Mouse (Mus musculus): ENCODE measurements around the gene Il31ra.

Gene Il31ra

DNA sequence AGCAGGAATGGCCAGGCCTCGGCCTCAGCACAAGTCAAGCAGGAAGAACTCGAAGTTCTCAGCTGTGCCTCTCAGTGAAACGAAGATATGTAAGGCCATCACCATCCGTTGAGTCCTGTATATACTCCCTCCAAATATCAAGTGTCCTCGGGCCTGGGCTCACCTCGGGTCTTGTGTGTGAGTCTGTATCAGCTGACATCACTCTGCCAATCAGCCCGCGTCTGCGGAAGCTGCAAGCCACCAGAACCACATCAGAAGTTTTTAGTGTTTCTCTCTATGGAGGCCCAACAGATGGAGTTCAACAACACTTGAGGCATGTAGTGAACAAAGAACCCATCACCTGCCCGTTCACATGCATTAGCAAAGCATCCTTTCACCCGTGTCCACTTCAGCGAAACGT is 86.5 kb downstream of the Il31ra start:
- DNase-seq (ENCODE audit: low spot score) = no peak

DNA sequence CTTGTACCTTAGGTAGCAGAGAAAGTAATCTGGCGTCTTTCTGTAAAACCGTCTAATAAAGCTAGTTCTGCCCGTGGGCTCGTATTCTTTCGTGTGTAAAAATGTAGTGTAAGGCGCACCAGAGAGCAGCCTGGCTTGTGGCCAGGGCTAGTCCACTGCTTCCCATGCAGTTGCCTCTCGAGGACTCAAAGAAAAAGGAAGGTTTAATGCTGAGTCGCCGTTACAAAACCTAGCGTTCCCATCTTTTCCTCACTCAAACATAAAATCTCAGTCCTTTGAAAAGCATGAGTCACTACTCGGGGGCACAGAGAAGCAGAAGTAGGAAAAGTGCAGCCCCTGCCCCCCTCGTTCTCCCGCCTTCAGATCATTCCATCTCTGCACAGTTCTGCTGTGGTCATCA is 87.4 kb downstream of the Il31ra start:
- no peak for DNase-seq (ENCODE audit: low spot score)

DNA sequence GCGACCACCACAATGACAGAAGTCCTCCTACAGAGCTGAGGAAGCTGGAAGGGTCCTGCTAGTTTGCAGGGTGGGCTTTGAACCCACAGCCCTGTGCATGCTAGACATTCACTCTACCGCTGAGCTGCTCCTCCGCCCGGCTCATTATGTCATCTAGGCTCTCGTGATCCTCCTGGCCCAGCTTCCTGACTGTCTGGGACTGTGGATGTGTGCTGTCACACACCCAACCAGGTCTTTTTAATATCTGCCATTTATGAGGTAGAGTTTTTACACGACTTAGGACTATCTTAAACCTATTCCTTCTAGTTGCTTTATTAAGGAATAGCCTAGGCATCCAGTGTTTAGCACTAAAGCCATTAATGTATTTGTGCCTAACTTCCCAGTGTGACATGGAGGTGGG is 88.7 kb downstream of the Il31ra start:
- no peak for DNase-seq (ENCODE audit: low spot score)

DNA sequence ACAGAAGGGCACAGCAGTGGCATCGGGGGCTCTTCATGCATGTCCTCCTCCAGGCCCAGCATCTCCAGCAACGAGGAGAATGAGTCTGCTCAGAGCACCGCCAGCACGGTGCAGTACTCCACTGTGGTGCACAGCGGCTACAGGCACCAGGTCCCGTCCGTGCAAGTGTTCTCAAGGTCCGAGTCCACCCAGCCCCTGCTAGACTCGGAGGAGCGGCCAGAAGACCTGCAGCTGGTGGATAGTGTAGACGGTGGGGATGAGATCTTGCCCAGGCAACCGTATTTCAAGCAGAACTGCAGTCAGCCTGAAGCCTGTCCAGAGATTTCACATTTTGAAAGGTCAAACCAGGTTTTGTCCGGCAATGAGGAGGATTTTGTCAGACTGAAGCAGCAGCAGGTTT is 90.3 kb downstream of the Il31ra start:
- DNase-seq (ENCODE audit: low spot score) = no peak

DNA sequence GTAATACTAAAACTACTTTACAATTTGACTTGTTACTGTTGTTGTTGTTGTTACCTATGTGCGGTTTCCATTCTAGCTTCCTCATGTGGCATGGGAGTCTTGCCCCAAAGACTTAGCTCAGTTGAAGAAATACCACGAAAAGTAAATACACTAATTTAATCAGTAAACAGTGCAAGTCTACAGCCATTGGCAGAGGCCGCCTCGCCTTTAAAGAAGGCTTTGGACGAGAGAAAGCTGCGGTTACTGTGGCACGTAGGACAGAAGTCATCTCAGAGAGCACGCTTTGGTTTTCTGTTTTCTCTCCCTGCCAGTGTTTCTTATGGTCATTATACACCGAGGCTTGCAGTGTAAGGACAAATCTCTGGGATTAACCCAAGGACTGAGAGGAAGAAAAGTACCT is 93.7 kb downstream of the Il31ra start:
- DNase-seq (ENCODE audit: low spot score) = no peak

DNA sequence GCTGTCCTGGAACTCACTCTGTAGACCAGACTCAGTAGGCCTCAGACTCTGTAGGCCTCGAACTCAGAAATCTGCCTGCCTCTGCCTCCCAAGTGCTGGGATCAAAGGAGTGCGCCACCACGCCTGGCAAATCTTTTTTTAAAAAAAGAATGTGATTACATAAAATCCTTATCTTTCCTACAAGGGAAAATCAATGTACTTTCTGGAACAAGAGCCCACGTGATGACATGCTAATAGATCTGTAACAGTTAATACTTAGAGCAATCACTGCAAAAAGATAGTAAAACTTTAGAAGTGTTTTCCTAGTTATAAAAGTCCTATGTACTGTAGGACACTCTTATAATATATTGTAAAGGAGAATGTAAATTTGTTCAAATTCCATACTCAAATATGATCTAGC is 94.1 kb downstream of the Il31ra start:
- no peak for DNase-seq (ENCODE audit: low spot score)

DNA sequence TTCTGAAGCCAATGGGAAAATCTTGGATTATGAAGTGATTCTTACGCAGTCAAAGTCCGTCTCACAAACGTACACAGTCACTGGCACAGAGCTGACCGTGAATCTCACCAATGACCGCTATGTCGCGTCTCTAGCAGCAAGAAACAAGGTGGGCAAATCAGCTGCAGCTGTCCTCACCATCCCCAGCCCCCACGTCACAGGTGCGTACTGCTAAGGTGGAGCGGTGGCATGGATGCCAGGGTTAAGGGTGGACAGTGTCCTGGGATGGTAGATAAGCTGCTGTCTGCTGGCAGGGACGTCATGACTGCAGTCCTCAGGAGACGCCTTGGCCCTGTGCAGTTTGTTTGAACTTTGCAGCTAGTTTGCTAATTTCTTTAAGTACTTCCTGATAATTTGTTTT is 99.6 kb downstream of the Il31ra start:
- DNase-seq (ENCODE audit: low spot score) = no peak

DNA sequence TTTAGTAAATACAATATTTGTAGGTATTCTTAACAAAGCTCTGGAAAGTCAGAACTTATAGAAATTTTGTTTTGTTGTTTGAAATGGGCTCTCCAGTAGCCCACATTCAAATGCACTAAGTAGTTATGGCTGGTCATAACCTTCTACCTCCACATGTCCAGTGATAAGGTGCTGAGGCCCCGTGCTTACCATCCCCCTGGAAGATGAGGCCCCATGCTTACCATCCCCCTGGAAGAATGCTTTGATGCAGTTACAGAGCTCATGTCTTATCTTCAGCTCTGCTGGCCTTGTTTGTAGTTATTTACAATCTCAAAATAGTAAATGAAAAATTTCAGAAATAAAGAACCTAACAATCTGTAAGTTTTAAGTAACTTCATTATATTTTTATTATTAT is 101.9 kb downstream of the Il31ra start:
- no peak for DNase-seq (ENCODE audit: low spot score)

DNA sequence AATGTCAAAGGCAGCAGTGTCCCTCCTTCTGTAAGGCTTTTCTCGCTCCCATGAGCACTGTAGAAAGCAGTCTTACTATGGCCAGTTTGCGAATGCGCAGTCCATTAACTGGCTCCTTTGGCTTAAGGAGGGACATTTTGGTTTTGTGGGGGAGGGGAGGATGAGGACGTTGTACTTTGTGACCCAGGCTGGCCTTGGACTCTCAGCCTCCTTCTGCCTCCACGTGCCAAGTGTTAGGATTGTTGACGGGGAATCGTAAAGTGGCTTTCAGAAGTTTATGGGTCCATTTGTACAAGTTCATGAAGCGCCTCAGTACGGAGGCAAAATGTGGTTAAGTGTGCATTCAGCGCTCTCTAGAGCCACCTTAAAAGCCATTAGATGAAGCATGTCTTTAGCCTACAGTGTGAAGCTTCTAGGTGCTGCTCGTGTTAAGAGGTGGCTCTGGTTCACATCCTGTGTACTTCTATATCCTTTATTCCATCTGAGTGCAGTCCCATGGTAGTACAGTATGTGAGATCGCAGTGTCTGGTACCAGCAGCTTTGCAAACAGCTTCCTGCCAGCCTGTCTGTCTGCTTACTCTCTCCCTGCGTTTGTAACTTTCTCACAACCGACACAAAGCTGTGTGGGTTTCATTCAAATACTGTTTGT is 102.4 kb downstream of the Il31ra start:
- DNase-seq (ENCODE audit: low spot score) = no peak

DNA sequence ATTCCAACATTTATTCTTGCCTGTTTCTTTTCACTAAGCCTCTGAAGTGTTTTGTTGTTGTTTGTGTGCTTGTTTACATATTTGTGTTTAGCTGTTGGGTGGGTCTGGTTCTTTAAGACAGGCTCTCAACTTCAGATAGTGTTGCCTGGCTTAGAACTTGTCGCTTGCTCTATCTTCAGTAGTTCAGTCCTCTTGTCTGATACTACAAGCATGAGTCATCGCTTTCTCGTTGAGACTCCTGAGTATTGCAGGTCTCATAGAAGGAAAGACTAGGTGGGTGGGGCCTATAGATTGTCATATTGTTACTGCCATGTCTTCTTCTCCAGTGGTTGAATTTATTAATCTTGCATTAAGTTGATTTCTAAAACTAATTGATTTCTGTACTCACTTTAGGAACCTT is 104.1 kb downstream of the Il31ra start:
- DNase-seq (ENCODE audit: low spot score) = no peak

DNA sequence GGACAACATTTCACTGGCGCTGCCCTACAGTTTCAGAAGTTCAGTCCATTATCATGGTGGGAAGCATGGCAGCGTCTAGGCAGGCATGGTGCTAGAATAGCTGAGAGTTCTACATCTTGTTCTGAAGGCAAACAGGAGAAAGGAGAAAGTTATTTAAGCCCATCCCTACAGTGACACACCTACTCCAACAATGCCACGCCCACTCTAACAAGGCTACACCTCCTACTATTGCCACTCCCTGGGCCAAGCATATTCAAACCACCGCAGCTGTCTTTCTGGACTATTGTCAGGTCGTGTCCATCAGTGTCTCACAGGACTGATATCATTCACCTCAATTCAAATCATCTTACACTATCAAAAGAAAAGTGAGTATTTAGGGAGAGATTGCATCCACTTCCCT is 107.5 kb downstream of the Il31ra start:
- DNase-seq (ENCODE audit: low spot score) = no peak

DNA sequence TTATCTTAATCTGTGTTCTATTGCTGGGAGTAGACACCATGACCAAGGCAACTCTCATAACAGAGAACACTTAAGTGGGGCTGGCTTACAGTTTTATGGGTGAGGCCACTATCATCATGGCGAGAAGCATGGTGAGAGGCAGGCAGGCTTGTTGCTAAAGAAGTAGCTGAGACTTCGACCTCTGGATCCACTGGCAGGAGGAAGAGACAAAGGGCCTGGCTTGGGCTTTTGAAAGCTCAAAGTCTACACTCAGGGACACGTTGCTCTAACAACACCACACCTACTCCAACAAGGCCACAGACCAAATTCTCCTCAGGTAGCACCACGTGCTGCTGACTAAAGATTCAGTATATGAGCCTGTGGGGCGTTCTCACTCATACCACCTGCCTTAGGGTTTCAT is 107.9 kb downstream of the Il31ra start:
- DNase-seq (ENCODE audit: low spot score) = no peak

DNA sequence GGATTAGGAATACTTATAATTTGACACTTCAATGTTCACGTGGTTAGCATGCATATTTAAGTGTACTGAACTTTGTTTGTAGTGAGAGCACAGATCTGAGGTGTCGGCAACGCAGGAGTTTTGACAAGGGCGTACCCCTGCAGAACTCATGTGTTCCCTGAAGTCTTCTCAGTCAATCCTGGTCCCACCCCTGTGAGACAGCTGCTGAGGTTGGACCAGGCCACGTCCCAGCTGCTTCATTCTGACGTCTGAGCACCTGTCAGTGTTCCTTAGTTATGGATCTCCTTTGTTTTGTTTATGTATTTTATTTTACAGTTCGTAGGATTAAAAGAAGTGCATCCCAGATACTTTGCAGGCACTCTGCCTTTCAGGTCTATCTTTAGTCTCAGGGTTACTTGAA is 111.1 kb downstream of the Il31ra start:
- DNase-seq (ENCODE audit: low spot score) = no peak

DNA sequence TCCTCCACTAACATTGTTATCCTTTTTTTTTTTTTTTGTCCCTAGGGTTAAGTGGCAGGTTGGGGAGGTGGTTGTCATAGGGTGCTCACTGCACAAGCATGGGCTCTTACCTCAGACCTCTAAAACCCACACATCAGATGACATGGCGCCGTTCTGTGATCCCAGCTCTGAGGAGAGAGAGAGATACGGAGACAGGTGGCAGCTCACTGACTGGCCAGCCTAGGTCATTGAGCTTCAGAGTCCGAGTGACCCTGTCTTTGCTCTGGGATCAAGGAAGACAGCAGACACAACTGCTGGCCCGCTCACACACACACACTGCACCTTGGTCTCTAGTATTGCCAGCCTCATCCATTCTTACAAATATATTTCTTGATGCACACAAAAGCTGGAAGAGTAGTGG is 111.6 kb downstream of the Il31ra start:
- DNase-seq (ENCODE audit: low spot score) = no peak

DNA sequence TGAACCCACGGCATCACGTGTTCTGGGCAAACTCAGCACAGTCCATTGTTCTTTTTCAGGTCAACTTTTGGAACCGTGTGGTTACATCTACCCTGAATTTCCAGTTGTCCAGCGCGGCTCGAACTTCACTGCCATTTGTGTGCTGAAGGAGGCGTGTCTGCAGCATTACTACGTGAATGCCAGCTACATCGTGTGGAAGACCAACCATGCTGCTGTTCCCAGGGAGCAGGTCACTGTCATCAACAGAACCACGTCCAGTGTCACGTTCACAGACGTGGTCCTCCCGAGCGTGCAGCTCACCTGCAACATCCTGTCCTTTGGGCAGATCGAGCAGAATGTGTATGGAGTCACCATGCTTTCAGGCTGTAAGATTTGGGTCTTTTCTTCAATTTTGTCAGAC is 114.2 kb downstream of the Il31ra start:
- no peak for DNase-seq (ENCODE audit: low spot score)

DNA sequence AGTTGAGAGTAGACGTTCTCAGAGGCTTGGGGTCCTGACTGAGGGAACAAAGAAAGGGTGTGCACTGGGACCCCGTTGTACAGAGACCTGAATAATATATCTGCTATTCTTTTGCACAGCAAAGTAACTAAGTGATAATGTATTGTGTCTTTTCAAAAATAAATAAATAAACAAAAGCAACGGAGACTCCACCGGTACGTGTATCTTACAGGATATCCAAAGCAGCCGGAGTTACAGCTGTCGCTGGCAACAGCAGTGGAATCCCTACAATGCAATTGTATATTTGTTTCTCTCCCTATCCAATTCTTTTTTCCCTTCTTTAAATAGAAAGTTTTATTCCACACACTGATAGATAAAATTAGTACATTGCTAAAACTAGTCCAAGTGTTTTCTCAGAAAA is 115.1 kb downstream of the Il31ra start:
- no peak for DNase-seq (ENCODE audit: low spot score)

DNA sequence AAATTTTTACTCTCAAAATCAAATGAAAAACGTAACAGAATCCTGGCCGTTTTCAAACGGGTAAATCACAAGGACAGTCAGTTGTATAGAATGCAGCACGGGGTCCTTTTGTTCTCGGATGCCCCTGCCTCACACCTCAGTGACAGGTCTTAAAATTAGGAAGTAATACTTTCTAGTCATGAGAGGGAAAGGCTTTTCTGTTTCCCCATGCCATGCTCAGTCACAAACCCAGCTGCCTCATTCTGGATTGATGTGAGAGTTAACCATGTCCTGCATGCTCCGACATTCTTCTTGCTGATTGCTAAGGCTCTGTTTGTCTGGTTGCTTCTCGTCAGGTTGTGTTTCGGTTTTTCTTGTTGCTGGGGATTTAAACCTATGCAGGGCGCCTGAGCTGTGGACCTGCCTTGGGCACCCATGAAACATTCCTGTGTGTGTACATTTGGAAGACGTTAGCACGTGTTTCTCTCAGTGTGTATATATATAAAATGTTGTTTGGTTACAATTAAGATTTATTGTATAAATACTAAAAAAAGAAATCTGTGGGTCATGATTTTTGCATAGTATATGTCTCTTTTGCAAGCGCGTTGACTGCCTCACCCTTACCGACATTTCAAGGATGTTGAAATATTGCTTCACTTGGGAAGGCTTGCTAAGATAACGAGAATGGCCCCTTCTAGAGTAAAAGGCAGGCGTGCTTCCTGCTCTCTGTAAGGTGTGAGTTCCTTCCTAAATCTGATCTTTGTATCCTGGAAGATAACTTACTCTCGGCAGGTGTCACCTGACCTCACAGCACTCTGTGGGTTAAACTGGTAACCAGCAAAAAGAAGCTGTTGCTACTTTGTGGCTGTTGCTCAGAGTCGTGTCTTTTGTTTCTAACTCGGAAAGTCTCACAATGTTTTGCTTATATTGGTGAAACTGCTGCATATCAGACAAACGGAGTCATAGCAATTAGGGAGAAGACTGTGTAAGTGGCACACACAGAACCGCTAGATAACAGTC is 120.1 kb downstream of the Il31ra start:
- DNase-seq (ENCODE audit: low spot score) = no peak

DNA sequence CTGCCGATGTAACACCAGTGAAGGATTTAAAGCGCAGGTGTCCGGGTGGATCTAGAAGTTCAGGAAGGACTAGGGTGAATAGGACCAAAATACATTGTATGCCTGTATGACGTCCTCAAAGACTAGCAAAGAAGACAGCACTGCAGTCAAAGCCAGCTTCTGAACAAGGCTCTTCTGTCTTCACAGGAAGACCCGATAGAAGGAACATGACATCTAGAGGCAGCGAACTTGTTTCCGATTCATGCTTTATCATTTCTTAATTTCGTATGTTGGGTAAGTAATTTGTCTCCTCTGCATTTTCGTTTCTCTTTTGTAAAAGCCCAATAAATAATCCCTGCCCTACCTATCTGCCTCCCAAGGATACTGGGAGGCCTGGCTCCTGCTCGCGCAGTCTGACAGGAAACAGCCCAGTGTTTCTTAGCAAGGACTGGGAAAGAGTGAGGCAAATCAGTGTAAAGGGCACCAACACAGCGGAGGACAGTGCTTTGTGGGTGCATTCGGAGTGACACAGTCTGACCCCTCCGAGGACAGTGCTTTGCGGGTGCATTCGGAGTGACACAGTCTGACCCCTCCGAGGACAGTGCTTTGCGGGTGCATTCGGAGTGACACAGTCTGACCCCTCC is 121.6 kb downstream of the Il31ra start:
- DNase-seq (ENCODE audit: low spot score) = no peak

DNA sequence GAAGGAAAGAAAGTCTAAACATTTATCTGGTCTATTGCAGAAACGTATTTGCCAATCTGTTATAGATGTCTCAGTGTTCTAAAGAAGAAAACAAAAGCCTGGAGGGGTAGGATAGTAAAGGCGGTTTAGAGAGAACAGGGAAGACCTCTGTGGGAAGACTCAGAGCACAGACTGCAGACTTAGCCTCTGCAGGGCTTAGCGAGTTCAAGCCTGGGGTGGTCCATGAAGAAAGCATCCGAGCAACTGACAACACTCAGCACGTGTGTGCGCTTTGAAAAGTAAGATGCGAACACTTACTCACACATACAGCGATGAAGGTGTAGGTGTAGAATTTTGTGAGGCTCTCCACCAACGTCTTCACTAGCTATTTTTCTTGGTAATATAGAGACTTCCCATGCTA is 123.0 kb downstream of the Il31ra start:
- no peak for DNase-seq (ENCODE audit: low spot score)

Measured in urinary bladder, postnatal 14 days (tissue).